Mouse (Mus musculus): Measurements from ENCODE around the gene Rab22a. TPM values are rescaled to one million over a fixed set of nuclear protein-coding genes. Genes with fewer than 3 reads are reported as not detected.

Rab22a gene
- 10 to 100 TPM; 27.3 to 28.1 TPM for total RNA-seq (2023)

DNA sequence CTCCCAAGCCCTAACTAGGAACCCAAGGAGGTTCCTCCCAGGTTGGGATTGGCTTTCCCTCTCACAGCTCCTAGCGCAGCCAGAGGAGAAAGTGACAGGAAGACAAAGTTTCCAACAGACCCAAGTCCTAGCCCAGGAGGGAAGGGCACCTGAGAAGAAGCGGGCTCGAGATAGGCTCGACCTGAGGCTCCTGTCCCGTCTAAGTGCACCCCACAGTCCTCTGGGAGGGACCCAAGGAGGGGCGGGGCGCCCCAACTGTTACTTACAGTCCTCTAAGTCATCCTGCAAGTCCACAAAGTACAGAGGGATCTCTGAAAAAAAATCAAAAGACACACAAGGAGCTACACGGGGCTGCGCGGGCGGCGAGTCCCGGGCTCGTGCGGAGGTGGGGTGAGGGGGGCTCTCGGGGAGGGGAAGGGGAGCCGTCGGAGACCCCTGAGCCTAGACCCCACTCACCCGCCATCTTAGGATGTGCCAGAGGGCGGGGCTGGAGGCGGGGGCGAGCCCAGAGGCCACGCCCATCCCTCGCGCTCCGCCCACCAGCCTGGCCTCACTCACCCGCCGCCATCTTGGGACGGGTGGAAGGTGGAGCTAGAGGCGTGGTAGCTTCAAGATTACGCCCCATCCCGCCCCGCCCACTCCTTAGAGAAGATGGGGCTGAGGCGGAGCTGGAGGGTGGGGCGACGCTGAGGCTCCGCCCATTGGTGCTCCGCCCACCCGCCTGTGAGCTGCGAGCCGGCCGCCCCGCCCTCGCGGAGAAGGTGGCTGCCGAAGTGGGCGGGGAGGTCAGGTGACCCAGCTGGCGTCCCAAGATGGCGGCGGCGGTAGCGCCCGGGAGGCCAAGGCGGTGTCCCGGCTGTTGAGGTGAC is at the start of gene Rab22a:
Gene Rab22a (plus strand): TSS at position 704 of the 869 bp plus-strand sequence.

DNA sequence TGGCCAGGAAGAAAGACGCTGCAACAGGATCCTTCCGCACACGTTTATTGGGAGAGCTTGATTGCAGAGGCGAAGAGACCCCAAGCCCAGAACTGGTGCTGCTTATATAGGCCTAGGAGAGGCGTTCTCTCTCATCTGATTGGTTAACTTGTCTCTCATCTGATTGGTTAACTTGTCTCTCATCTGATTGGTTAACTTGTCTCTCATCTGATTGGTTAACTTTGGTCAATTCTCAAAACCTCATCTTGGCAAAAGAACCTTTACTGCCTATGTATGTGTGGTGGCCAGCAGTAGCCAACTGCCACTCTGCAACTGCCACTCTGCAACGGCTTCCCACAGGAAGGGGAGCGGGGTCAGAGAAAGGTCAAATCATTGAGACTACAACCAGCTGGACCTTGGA is 59.6 kb downstream of the Rab22a start, which contains the start of gene 1700010B08Rik:
Gene 1700010B08Rik (plus strand): TSS at position 301 of the 400 bp plus-strand sequence.

DNA sequence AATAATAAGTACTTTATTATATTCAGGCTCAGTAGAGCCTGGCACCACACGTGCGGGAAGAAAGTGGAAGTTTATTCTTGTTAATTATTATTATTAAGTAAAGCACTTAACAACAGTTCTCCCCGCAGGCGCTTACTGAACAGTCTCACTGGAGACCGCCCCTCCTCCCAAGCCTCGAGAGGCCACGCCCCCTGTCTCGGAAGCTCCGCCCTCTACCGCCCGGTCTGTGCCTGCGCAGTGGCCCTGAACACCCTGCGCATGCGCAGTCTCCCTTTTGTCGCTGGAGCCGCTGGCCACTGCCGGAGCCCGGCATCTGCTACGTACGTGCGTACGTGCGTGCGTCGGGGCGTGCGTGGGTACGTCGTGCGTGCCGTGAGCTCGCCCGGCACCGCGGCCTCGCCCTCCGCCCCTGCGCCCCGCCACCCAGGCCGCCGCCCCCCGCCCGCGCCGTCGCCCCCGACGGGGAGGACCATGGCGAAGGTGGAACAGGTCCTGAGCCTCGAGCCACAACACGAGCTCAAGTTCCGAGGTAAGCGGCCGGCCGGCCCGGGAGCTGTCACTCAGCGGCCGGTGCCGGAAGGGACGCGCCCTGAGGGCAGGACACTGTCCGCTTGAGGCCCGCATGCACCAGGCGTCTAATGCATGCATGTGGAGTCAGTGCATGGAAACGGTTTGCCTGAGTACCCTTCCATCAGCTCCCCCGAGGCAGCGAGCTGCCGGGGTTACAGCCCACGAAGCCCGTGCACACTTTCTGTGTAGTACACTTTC is 77.8 kb downstream of the Rab22a start, which contains the start of gene Vapb:
Gene Vapb (plus strand): TSS at position 290 of the 768 bp plus-strand sequence.

Other genes starting within 250 kb of the Rab22a start
- not detected for gene 1700021F07Rik, start 137.2 kb upstream of the Rab22a start, total RNA-seq (2023)
- not detected for gene Ankrd60, start 81.4 kb upstream of the Rab22a start, total RNA-seq (2023)
- gene 1700010B08Rik, start 59.7 kb downstream of the Rab22a start, total RNA-seq (2023): not detected
- 10 to 100 TPM; 42.9 to 43.4 TPM for gene Vapb, start 77.8 kb downstream of the Rab22a start, total RNA-seq (2023)